Mouse (Mus musculus) common myeloid progenitor, adult 5-6 weeks (primary cell): ENCODE measurements around the gene Gm5862. TPM values are rescaled to one million over a fixed set of nuclear protein-coding genes. Genes with fewer than 3 reads are reported as not detected.
A peak's percentile ranks its signal among the peaks of the same experiment; 100 is the strongest.
"Not testable (repeated sequence)": the region's sequence is repeated elsewhere in the genome, so short reads cannot be mapped to it uniquely, and the experiment has no call there.

ENCODE experiments used
- ATAC-seq: replicated peaks from 2 replicates; pipeline ENCODE4 v1.8.0; 2016; ENCODE audit warnings: low read depth, mild to moderate bottlenecking, moderate TSS enrichment, inconsistent platforms; ENCODE audit not compliant: poor library complexity, severe bottlenecking
- total RNA-seq: library from RNA; stranded (forward); fragments of 200-1000, 187-1606 nt; gene quantifications from 2 replicates; pipeline ENCODE4 v1.2.3, GENCODE M21; 2017

Gm5862 gene
- total RNA-seq, result not detected in 2 replicates

DNA sequence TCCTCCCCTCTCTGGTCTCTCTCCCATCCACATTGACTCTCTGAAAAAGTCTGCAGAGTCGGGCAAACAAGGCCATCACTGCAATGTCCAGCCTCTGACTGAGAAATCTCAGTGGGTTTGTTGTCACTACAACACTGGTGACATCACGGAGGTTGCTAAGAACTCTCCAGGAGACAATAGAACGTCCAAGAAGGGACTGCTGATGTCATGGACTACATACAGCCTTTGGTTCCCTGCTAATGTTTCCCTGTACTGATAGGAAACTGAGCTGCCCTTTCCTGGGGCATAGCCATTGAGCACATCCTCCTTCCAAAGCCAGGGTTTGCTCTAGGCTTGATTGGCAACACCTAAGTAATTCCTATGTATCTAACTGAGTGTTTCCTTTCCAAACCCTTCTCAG, at the start of gene Gm5862:
Gene Gm5862 (minus strand): TSS at position 101 of the 400 bp plus-strand sequence.
- not testable (repeated sequence) for ATAC-seq

DNA sequence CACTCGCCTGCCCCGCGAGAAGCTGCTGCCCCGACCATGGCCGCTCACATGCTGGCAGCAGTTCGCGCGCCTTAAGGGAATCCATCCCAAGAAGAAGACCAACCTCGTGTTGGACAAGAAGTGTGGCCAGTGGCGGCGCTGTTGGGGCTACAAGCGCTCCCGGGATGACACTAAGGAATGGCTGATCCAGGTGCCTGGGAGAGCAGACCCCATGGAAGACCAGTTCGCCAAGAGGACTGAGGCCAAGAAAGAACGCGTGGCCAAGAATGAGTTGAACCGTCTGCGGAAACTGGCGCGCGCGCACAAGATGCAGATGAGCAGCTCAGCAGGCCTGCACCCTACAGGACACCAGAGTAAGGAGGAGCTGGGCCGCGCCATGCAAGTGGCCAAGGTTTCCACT, 48.0 kb upstream of the Gm5862 start:
- ATAC-seq, result no peak

DNA sequence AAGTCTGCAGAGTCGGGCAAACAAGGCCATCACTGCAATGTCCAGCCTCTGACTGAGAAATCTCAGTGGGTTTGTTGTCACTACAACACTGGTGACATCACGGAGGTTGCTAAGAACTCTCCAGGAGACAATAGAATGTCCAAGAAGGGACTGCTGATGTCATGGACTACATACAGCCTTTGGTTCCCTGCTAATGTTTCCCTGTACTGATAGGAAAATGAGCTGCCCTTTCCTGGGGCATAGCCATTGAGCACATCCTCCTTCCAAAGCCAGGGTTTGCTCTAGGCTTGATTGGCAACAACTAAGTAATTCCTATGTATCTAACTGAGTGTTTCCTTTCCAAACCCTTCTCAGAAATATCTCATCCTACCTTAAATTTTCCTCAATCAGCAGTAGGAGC, 35.8 kb upstream of the Gm5862 start, which contains the start of gene Gm7347:
Gene Gm7347 (minus strand): TSS at position 101 of the 400 bp plus-strand sequence.
- ATAC-seq, result not testable (repeated sequence)

DNA sequence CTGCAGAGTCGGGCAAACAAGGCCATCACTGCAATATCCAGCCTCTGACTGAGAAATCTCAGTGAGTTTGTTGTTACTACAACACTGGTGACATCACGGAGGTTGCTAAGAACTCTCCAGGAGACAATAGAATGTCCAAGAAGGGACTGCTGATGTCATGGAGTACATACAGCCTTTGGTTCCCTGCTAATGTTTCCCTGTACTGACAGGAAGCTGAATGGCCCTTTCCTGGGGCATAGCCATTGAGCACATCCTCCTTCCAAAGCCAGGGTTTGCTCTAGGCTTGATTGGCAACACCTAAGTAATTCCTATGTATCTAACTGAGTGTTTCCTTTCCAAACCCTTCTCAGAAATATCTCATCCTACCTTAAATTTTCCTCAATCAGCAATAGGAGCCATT, 16.7 kb upstream of the Gm5862 start, which contains the start of gene Speer4a:
Gene Speer4a (minus strand): TSS at position 101 of the 400 bp plus-strand sequence.
- ATAC-seq, result not testable (repeated sequence)

DNA sequence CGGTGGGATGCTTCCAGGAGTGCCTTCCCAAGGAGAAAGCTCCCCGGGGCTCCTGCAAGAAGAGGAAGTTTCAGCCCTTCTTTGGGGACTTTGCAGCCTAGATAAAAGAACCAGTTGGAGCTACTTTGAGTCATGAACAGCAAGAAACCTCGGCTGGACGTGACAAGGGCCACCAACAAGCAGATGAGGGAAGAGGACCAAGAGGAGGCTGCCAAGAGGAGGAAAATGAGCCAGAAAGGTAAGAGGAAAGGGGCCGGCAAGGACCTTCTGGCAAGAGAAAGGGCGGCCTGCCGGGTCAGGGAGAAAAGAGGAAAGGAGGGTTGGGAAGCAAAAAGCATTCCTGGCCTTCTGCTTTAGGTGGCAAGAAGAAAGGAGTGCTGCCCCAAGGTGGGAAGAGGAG, 15.0 kb downstream of the Gm5862 start:
- ATAC-seq, result not testable (repeated sequence)

DNA sequence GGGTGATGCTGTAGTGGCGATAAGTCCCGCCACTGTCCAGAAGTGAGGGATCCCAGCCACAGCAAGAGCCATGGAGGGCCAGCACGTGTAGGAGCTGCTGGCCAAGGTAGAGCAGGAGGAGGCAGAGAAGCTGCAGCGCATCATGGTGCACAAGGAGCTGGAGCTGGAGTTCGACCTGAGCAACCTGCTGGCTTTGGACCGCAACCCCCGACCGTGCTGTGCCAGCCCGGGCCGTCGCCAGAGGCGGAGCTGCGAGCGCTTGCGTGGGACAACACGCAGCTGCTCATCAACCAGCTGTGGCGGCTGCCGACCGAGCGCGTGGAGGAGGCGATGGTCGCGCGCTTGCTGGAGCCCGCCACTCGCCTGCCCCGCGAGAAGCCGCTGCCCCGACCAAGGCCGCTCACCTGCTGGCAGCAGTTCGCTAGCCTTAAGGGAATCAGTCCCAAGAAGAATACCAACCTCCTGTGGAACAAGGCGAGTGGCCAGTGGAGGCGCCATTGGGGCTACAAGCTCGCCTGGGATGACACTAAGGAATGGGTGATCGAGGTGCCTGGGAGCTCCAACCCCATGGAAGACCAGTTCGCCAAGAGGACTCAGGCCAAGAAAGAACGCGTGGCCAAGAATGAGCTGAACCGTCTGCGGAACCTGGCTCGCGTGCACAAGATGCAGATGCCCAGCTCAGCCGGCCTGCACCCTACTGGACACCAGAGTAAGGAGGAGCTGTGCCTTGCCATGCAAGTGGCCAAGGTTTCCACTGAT, 15.6 kb downstream of the Gm5862 start:
- ATAC-seq, result peak; percentile 60

DNA sequence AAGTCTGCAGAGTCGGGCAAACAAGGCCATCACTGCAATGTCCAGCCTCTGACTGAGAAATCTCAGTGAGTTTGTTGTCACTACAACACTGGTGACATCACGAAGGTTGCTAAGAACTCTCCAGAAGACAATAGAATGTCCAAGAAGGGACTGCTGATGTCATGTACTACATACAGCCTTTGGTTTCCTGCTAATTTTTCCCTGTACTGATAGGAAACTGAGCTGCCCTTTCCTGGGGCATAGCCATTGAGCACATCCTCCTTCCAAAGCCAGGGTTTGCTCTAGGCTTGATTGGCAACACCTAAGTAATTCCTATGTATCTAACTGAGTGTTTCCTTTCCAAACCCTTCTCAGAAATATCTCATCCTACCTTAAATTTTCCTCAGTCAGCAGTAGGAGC, 18.0 kb downstream of the Gm5862 start, which contains the start of gene Gm1979:
Gene Gm1979 (minus strand): TSS at position 101 of the 400 bp plus-strand sequence.
- not testable (repeated sequence) for ATAC-seq

DNA sequence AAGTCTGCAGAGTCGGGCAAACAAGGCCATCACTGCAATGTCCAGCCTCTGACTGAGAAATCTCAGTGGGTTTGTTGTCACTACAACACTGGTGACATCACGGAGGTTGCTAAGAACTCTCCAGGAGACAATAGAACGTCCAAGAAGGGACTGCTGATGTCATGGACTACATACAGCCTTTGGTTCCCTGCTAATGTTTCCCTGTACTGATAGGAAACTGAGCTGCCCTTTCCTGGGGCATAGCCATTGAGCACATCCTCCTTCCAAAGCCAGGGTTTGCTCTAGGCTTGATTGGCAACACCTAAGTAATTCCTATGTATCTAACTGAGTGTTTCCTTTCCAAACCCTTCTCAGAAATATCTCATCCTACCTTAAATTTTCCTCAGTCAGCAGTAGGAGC, 34.2 kb downstream of the Gm5862 start, which contains the start of gene Gm21698:
Gene Gm21698 (minus strand): TSS at position 101 of the 400 bp plus-strand sequence.
- ATAC-seq, result not testable (repeated sequence)

DNA sequence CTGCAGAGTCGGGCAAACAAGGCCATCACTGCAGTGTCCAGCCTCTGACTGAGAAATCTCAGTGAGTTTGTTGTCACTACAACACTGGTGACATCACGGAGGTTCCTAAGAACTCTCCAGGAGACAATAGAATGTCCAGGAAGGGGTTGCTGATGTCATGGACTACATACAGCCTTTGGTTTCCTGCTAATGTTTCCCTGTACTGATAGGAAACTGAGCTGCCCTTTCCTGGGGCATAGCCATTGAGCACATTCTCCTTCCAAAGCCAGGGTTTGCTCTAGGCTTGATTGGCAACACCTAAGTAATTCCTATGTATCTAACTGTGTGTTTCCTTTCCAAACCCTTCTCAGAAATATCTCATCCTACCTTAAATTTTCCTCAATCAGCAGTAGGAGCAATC, 50.2 kb downstream of the Gm5862 start, which contains the start of gene Gm21680:
Gene Gm21680 (minus strand): TSS at position 101 of the 400 bp plus-strand sequence.
- ATAC-seq, result not testable (repeated sequence)

Other genes starting within 250 kb of the Gm5862 start
- gene Gm21663, start 80.5 kb downstream of the Gm5862 start, total RNA-seq, result not detected in 2 replicates
- gene Gm21671, start 68.5 kb downstream of the Gm5862 start, total RNA-seq, result not detected in 2 replicates
- gene Gm21680, start 50.3 kb downstream of the Gm5862 start, total RNA-seq, result not detected in 2 replicates
- gene Gm21698, start 34.3 kb downstream of the Gm5862 start, total RNA-seq, result not detected in 2 replicates
- not detected in 2 replicates for gene Gm1979, start 18.1 kb downstream of the Gm5862 start, total RNA-seq
- gene Speer4a, start 16.6 kb upstream of the Gm5862 start, total RNA-seq, result not detected in 2 replicates
- gene Gm7347, start 35.7 kb upstream of the Gm5862 start, total RNA-seq, result not detected in 2 replicates
- not detected in 2 replicates for gene Gm10471, start 66.4 kb upstream of the Gm5862 start, total RNA-seq
- not detected in 2 replicates for gene 5031410I06Rik, start 82.4 kb upstream of the Gm5862 start, total RNA-seq
- not detected in 2 replicates for gene Gm10220, start 98.5 kb upstream of the Gm5862 start, total RNA-seq
- not detected in 2 replicates for gene Gm7361, start 234.8 kb upstream of the Gm5862 start, total RNA-seq